Mouse (Mus musculus) C2C12 (cell line): ENCODE measurements around the gene Cobll1. TPM values are rescaled to one million over a fixed set of nuclear protein-coding genes. Genes with fewer than 3 reads are reported as not detected.

Source experiments
- H3K27me3 ChIP-seq: one replicate; pipeline ENCODE4 v1.6.1; 2011; ENCODE audit not compliant: control insufficient read depth, insufficient read depth, insufficient read length
- H3K36me3 ChIP-seq: one replicate; pipeline ENCODE4 v1.6.1; 2011; ENCODE audit not compliant: control insufficient read depth, insufficient read depth
- H3K4me3 ChIP-seq: one replicate; pipeline ENCODE4 v1.5.1; 2011; ENCODE audit warnings: mild to moderate bottlenecking, control low read depth; ENCODE audit not compliant: poor library complexity, insufficient read depth, severe bottlenecking
- H3K79me2 ChIP-seq: one replicate; pipeline ENCODE4 v1.6.1; 2011; ENCODE audit not compliant: control insufficient read depth, insufficient read depth
- H3K79me3 ChIP-seq: one replicate; pipeline ENCODE4 v1.6.1; 2011; ENCODE audit warnings: low read depth, control low read depth
- H3ac ChIP-seq: one replicate; pipeline ENCODE3; 2011; ENCODE audit warnings: low read depth; ENCODE audit not compliant: control insufficient read depth, insufficient read length
- CEBPB ChIP-seq: IDR thresholded peaks from one replicate; pipeline ENCODE4 v1.6.1; 2011; ENCODE audit warnings: low read depth, mild to moderate bottlenecking, control low read depth, moderate library complexity
- CTCF ChIP-seq: IDR thresholded peaks from one replicate; pipeline ENCODE4 v1.5.1; 2011; ENCODE audit not compliant: control insufficient read depth, insufficient read depth, insufficient read length
- FOSL1 ChIP-seq: IDR thresholded peaks from one replicate; pipeline ENCODE4 v1.8.0; 2011; ENCODE audit warnings: mild to moderate bottlenecking, low read length; ENCODE audit not compliant: poor library complexity, insufficient read depth, severe bottlenecking
- MAX ChIP-seq: IDR thresholded peaks from one replicate; pipeline ENCODE4 v1.6.1; 2011; ENCODE audit warnings: mild to moderate bottlenecking, control low read depth
- MYOD1 ChIP-seq: IDR thresholded peaks from one replicate; pipeline ENCODE4 v1.6.1; 2011; ENCODE audit warnings: low read depth; ENCODE audit not compliant: control insufficient read depth, insufficient read length
- MYOG ChIP-seq: IDR thresholded peaks from one replicate; pipeline ENCODE4 v1.6.1; 2011; ENCODE audit not compliant: control insufficient read depth, insufficient read length; ENCODE audit errors: extremely low read depth
- USF1 ChIP-seq: IDR thresholded peaks from one replicate; pipeline ENCODE4 v1.6.1; 2011; ENCODE audit warnings: low read depth, mild to moderate bottlenecking, control low read depth, moderate library complexity
- polyA plus RNA-seq: library from polyadenylated mRNA; unstranded; fragments of >200 nt; fragmentation: generic; extraction: Trizol; gene quantifications from one replicate; pipeline ENCODE4 v1.2.1, GENCODE M21; 2012; ENCODE audit warnings: missing spikeins

Gene Cobll1
- polyA plus RNA-seq, 1 experiment: 16.3 TPM

DNA sequence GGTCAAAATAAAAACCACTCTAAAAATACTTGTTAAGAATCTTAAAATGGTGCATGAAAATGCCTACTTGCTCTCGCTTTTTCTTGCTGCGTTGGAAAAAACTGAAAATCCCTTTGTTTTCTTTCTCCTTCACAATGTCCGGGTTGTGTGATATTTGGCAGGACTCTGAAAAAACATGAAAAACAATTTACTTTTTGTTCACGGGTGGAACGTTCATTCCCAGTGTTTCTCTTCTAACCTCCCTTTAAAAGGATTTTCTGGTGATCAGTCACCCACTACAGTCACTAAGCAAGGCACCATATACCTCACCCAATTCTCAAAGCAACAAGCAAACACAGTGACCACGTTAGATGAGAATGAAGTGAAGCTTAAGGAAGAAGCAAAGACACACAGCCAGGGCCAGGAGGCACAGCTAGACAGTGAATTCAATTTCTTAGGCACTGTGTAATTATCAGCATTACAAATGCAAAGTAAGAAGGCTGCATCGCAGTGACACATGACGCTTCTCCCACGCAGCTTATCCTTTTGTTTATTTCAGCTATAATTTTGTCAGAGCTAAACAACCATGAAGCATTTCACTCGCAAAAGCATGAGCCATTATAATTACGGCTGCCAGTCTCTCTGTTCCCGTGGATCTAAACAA lies 112.9 kb downstream of the Cobll1 start:
- H3K4me3 ChIP-seq: no peak overlapping the region
- H3K36me3 ChIP-seq: peaks cover 72% of the 10 kb centered on the region
- H3K27me3 ChIP-seq: no peaks in the 10 kb centered on the region
- H3ac ChIP-seq: no peak overlapping the region
- H3K79me2 ChIP-seq: no peaks in the 10 kb centered on the region
- peaks cover 4% of the 10 kb centered on the region for H3K79me3 ChIP-seq
- TF ChIP-seq FOSL1 (no peak), MYOG (no peak), MAX (no peak)

DNA sequence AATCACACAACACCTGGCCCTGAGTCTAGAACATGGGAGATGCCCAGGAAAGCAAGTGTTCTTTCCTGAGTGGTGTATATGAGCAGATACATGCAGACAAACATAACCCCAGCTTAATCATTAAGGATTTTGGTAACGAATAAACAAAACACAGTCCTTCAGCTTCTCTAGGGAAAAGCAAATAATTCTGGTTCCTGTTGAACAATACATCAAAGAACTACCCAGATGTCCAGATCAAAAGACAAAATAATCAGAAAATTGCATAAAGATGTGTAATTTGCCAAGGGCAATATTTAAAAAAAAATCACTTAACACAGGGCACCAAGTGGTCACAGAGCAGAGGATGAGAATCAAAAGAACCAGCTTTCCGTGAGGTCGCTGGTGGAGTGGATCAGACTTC lies 115.5 kb downstream of the Cobll1 start:
- H3ac ChIP-seq: no peak overlapping the region
- peaks cover 65% of the 10 kb centered on the region for H3K36me3 ChIP-seq
- no peaks in the 10 kb centered on the region for H3K27me3 ChIP-seq
- no peak overlapping the region for H3K4me3 ChIP-seq
- TF ChIP-seq CTCF (no peak), CEBPB (no peak), USF1 (no peak), MYOG (no peak)
- no peaks in the 10 kb centered on the region for H3K79me3 ChIP-seq
- H3K79me2 ChIP-seq: peaks cover under 1% of the 10 kb centered on the region

DNA sequence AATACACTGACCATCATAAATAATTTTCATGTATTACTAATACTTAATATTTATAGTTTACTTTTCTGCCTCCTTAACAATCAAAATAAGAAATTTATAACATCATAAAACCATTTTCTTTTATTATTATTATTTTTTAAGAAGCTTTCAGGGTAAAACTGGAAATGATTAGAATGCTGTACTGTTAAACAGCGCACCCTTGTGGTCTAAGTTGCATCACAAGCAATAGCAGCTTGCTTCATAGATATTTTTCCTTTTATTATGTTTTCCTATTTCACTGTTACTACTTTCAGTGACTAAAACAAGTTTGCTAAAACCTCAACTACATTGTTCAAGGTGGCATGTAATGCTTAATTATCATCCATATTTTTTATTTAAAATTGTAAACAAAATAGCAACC lies 117.8 kb downstream of the Cobll1 start:
- H3K79me3 ChIP-seq: peaks cover 1% of the 10 kb centered on the region

DNA sequence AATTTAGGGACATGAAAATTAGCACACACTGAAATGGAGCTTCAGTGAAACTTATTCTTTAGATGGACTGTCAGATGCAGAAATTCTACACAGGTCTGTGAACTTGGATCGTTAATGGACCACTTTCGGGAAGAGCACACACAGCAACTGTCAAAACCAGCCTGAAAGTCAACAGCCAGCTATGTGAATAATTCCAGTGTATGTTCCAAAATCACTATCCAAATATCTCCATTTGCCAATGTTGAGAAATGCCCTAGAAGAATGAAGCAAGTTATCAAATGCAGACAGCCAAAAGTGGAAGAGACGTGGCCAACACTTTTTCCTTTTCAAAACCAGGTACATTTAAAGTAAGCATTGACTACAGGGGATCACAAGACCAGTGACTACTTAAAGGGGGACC lies 118.2 kb downstream of the Cobll1 start:
- H3K36me3 ChIP-seq: peaks cover 70% of the 10 kb centered on the region
- TF ChIP-seq MYOD1: no peak
- TF ChIP-seq MAX: no peak
- peaks cover 1% of the 10 kb centered on the region for H3K79me3 ChIP-seq
- H3K4me3 ChIP-seq: no peak overlapping the region
- H3K27me3 ChIP-seq: no peaks in the 10 kb centered on the region
- H3K79me2 ChIP-seq: peaks cover 6% of the 10 kb centered on the region
- H3ac ChIP-seq: no peak overlapping the region

More for the DNA sequence above, 117.8 kb downstream of the Cobll1 start:
- Histone ChIP-seq H3K27me3 (no peaks in the 10 kb centered on the region), H3K36me3 (peaks cover 70% of the 10 kb centered on the region), H3K79me2 (peaks cover 6% of the 10 kb centered on the region), H3ac (no peak overlapping the region), H3K4me3 (no peak overlapping the region)
- TF ChIP-seq MAX (no peak), CEBPB (no peak), MYOG (no peak), CTCF (no peak), MYOD1 (no peak), FOSL1 (no peak), USF1 (no peak)

DNA sequence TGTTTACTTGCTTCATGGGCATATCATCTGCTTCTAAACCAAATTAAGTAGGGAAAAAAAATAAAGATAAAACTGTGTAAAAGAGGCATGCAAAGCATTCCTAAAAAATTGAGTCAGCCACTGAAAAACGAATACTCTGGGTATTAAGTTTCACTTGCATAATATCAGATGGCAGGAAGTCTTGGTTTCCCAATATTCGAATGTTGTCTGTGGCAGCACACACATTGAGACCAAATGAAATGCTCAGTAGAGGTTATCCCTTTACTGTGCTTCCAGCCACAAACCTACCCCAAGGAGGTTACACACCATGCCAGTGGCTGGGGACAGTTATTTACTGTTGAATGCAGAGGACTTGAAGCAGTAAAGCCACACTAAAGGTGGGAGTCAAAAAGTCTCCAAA lies 119.1 kb downstream of the Cobll1 start:
- Histone ChIP-seq H3K4me3 (no peak overlapping the region), H3K27me3 (no peaks in the 10 kb centered on the region), H3K79me3 (peaks cover 1% of the 10 kb centered on the region), H3ac (no peak overlapping the region), H3K36me3 (peaks cover 69% of the 10 kb centered on the region), H3K79me2 (peaks cover 6% of the 10 kb centered on the region)
- TF ChIP-seq CEBPB (peak; percentile 90), MYOD1 (no peak), MAX (no peak)

DNA sequence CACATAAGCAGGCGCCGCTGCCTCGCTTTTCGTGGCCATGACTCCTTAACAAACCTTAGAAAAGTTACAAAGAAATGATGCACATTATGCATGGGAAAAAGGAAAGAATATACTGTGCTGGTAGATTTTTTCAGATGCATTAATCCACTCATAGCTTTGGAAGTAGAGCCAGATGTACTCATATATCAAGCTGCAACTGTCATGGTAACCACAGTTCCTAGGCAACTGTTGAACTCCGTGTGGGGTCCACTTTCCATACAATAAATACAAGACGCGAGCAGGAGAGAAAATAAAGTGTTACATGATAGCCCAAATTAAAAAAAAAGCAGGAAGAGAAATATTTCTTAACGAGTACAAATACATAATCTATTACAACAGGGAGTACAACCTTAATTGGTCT lies 119.5 kb downstream of the Cobll1 start:
- peaks cover 6% of the 10 kb centered on the region for H3K79me2 ChIP-seq
- no peak overlapping the region for H3K4me3 ChIP-seq
- H3K27me3 ChIP-seq: no peaks in the 10 kb centered on the region
- peaks cover 69% of the 10 kb centered on the region for H3K36me3 ChIP-seq
- no peak overlapping the region for H3ac ChIP-seq
- TF ChIP-seq MAX (no peak), MYOG (no peak), MYOD1 (no peak), FOSL1 (no peak), CEBPB (no peak), USF1 (no peak), CTCF (no peak)
- H3K79me3 ChIP-seq: peaks cover 1% of the 10 kb centered on the region
